Mouse (Mus musculus) heart, adult 2 months (tissue): ENCODE results near the gene Sptbn1.

ENCODE experiments used
- CTCF ChIP-seq: fragments of 200-600 bp; IDR thresholded peaks from 2 replicates; pipeline ENCODE4 v1.8.1; 2022; ENCODE audit warnings: antibody characterized with exemption, mild to moderate bottlenecking, moderate library complexity
- EP300 ChIP-seq: fragments of 200-500 bp; IDR thresholded peaks from 2 replicates; pipeline ENCODE4 v1.6.1; 2011; ENCODE audit warnings: low read depth, low read length, control low read depth; ENCODE audit not compliant: insufficient read depth

DNA sequence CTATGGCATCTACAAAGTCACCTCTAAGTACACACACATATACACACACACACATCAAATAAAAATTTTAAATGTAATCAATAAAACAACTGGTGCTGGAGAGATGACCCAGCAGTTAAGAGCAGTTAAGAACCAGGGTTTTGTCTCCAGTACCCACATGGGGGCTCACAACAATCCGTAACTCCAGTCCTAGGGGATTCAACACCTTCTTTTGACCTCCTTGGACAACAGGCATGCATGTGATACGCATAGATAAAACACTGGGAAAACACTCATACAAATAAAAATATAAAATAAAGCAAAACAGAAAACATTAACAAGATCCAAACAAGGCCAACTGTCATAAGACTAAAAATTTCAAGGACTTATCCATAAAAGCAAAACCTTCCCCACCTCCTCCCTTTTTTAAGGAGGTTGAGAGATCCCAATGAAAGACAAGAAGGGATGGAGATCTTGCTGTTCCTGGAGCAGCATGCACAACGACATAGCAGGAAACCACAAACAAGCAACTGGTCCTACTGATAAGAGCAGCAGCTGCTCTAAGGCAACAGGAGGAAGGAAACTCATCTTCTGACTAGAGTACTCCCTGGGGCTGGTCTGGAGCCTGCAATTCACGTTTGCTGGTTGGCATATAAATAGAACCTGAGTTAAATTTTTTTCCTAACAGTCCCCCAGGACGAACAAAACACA, 102.0 kb downstream of the Sptbn1 start:
- TF ChIP-seq EP300 (peak; percentile 100), CTCF (no peak)
